Mouse (Mus musculus) G1E (cell line): Measurements from ENCODE around the gene Prss48.

Source experiments
- CTCF ChIP-seq: IDR thresholded peaks from 2 replicates; pipeline ENCODE4 v1.5.1; 2012; ENCODE audit warnings: low read depth, low read length, inconsistent platforms, mixed read lengths
- GATA1 ChIP-seq: IDR thresholded peaks from 2 replicates; pipeline ENCODE4 v1.6.1; 2012; ENCODE audit warnings: borderline replicate concordance, low read length, inconsistent platforms, mixed read lengths
- GATA2 ChIP-seq: IDR thresholded peaks from 2 replicates; pipeline ENCODE4 v1.6.1; 2012; ENCODE audit warnings: low read depth, low read length, inconsistent platforms, borderline replicate concordance
- POLR2AphosphoS5 ChIP-seq: IDR thresholded peaks from 2 replicates; pipeline ENCODE4 v1.6.1; 2012; ENCODE audit warnings: low read depth, low read length, inconsistent platforms; ENCODE audit not compliant: insufficient replicate concordance
- TAL1 ChIP-seq: conservative IDR thresholded peaks from 2 replicates; pipeline ENCODE4 v1.6.1; 2012; ENCODE audit warnings: low read depth, low read length, inconsistent platforms, mixed read lengths

DNA sequence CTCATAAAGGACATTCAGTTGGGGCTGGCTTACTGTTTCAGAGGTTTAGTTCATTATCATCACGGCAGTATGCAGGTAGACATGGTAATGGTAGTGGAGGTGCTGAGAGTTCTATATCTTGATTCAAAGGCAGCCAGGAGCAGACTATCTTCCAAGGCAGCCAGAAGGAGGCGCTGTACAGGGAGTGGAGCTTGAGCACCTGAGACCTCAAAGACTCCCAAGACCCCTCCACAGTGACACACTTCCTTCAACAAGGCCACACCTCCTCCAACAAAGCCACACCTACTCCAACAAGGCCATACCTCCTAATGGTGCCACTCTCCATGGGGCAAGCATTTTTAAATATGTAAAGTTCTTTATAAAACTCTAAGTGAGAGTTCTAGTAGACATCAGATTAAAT, 46.8 kb upstream of the Prss48 start:
- TF ChIP-seq CTCF = no peak
- TF ChIP-seq GATA1 = no peak
- no peak for TF ChIP-seq POLR2AphosphoS5
- TF ChIP-seq TAL1 = no peak
- no peak for TF ChIP-seq GATA2
